Mouse (Mus musculus): Measurements from ENCODE around the gene Nfix. TPM values are rescaled to one million over a fixed set of nuclear protein-coding genes. Genes with fewer than 3 reads are reported as not detected.

The Nfix gene
- polyA plus RNA-seq, 1 experiment from 2014 or later, result 413 TPM

DNA sequence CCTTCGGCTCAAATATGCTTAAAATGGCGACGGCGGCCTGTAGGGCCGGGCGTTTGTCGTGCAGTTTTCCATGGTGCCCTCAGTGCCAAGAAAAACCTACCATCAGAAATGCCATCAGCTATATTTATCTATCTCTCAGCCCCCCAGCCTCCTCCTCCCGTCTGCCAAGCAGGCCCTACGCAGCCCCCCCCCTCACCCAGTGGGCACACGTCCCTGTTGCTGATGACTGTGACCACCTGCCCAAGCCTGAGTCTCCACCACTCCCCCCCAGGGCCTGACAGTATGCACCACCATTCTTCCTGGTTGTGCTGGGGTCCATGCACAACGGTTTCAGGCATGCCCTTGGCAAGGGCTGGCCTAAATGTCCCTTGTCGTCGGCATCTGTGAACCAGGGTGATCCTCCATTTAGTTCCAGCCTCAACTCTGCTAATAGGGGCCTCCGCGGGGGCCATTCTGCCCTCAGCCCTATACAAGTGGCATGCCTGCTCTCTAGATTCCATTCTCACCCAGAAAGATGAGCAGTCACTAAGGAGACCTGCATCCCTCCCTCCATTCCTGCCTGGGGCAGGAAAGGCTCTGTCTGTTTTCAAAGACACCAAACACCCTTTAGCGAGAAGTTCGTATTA lies 35.2 kb downstream of the Nfix start:
- WGBS, result 44% methylated on average over 17 of the region's 17 CpGs
- H3K4me2 ChIP-seq (replicated peaks), result peak overlapping the region; percentile 70
- no peak; the same call in 1 of the 2 replicates for ATAC-seq (replicated peaks)
- H3K27me3 ChIP-seq, result no peaks in the 10 kb centered on the region
- peaks cover 90% of the 10 kb centered on the region for H3K4me1 ChIP-seq
- H3K27ac ChIP-seq (replicated peaks), result peak overlapping the region; percentile 97
- peak overlapping the region; percentile 43 for H3K4me3 ChIP-seq
- no peaks in the 10 kb centered on the region for H3K9me3 ChIP-seq
- no peaks in the 10 kb centered on the region for H3K36me3 ChIP-seq
- H3K9ac ChIP-seq (replicated peaks), result peak overlapping the region; percentile 81

GRCm38 (mm10) chr8:84764100-84764499 lies 36.0 kb downstream of the Nfix start:
- H3K4me3 ChIP-seq, result peak overlapping the region; percentile 43
- H3K4me2 ChIP-seq (replicated peaks), result peak overlapping the region; percentile 70
- 66% methylated on average over 4 of the region's 4 CpGs for WGBS
- H3K27ac ChIP-seq (replicated peaks), result peak overlapping the region; percentile 97
- peak overlapping the region; percentile 81 for H3K9ac ChIP-seq (replicated peaks)
- ATAC-seq (replicated peaks), result no peak
- peaks cover 90% of the 10 kb centered on the region for H3K4me1 ChIP-seq
- no peaks in the 10 kb centered on the region for H3K9me3 ChIP-seq
- H3K36me3 ChIP-seq, result 0 out of 2 replicates have a peak, but pooled peaks cover under 1% of the 10 kb centered on the region
- H3K27me3 ChIP-seq, result no peaks in the 10 kb centered on the region

GRCm38 (mm10) chr8:84760901-84761300 lies 39.2 kb downstream of the Nfix start:
- WGBS, result 23% methylated on average over 2 of the region's 2 CpGs
- H3K27me3 ChIP-seq, result no peaks in the 10 kb centered on the region
- no peak overlapping the region for H3K4me3 ChIP-seq
- peaks cover 94% of the 10 kb centered on the region for H3K4me1 ChIP-seq
- no peak overlapping the region for H3K9ac ChIP-seq (replicated peaks)
- H3K27ac ChIP-seq (replicated peaks), result peak overlapping the region; percentile 46
- no peaks in the 10 kb centered on the region for H3K9me3 ChIP-seq
- ATAC-seq (replicated peaks), result no peak
- peaks cover 13% of the 10 kb centered on the region; the same call in 1 of the 2 replicates for H3K36me3 ChIP-seq
- H3K4me2 ChIP-seq (replicated peaks), result peak overlapping the region; percentile 70

DNA sequence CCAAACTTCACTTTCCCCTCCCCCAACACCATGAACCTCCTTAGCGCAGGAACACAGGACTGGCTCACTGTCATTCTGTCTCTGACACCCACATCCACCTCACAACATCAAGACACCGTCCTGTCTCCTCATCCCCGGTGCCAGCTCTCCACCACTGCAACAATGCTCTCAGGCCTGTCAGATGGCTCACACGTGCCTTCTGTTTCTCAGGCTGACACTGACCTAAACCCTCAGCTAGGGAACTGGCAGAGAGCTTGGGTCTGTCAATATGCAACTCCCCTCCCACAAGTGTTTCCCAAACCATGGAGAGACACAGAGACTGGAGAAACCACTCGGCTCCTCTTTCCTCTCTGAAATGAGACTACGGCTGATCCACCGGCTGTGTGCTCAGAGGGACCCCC lies 39.7 kb downstream of the Nfix start:
- H3K27ac ChIP-seq (replicated peaks), result peak overlapping the region; percentile 46

GRCm38 (mm10) chr8:84759718-84760117 lies 40.4 kb downstream of the Nfix start:
- no peaks in the 10 kb centered on the region for H3K9me3 ChIP-seq
- no peak overlapping the region for H3K4me2 ChIP-seq (replicated peaks)
- H3K36me3 ChIP-seq, result peaks cover 15% of the 10 kb centered on the region; the same call in 1 of the 2 replicates
- ATAC-seq (replicated peaks), result no peak
- H3K4me3 ChIP-seq, result no peak overlapping the region
- no peaks in the 10 kb centered on the region for H3K27me3 ChIP-seq
- WGBS, result 79% methylated on average over 10 of the region's 10 CpGs
- H3K27ac ChIP-seq (replicated peaks), result peak overlapping the region; percentile 19; the same call in 1 of the 2 replicates
- H3K4me1 ChIP-seq, result peaks cover 89% of the 10 kb centered on the region
- H3K9ac ChIP-seq (replicated peaks), result no peak overlapping the region

More for the DNA sequence above, 39.7 kb downstream of the Nfix start:
- peak overlapping the region; percentile 70 for H3K4me2 ChIP-seq (replicated peaks)
- H3K9ac ChIP-seq (replicated peaks), result no peak overlapping the region
- H3K4me1 ChIP-seq, result peaks cover 94% of the 10 kb centered on the region
- H3K4me3 ChIP-seq, result no peak overlapping the region
- H3K36me3 ChIP-seq, result peaks cover 15% of the 10 kb centered on the region; the same call in 1 of the 2 replicates
- H3K9me3 ChIP-seq, result no peaks in the 10 kb centered on the region
- H3K27me3 ChIP-seq, result no peaks in the 10 kb centered on the region
- WGBS, result 37% methylated on average over 7 of the region's 7 CpGs
- no peak for ATAC-seq (replicated peaks)

GRCm38 (mm10) chr8:84759126-84759525 lies 41.0 kb downstream of the Nfix start:
- H3K9ac ChIP-seq (replicated peaks), result no peak overlapping the region
- peaks cover 15% of the 10 kb centered on the region; the same call in 1 of the 2 replicates for H3K36me3 ChIP-seq
- no peaks in the 10 kb centered on the region for H3K27me3 ChIP-seq
- H3K27ac ChIP-seq (replicated peaks), result peak overlapping the region; percentile 19
- no peaks in the 10 kb centered on the region for H3K9me3 ChIP-seq
- 63% methylated on average over 7 of the region's 7 CpGs for WGBS
- H3K4me1 ChIP-seq, result peaks cover 83% of the 10 kb centered on the region
- no peak overlapping the region; the same call in 1 of the 2 replicates for H3K4me2 ChIP-seq (replicated peaks)
- no peak overlapping the region for H3K4me3 ChIP-seq
- no peak for ATAC-seq (replicated peaks)

GRCm38 (mm10) chr8:84758308-84758707 lies 41.8 kb downstream of the Nfix start:
- H3K36me3 ChIP-seq, result peaks cover 15% of the 10 kb centered on the region; the same call in 1 of the 2 replicates
- H3K4me3 ChIP-seq, result no peak overlapping the region
- no peaks in the 10 kb centered on the region for H3K9me3 ChIP-seq
- H3K4me2 ChIP-seq (replicated peaks), result 0 out of 2 replicates have a peak overlapping the region, but pooled peaks have one; percentile 10
- peak overlapping the region; percentile 17; the same call in 1 of the 2 replicates for H3K9ac ChIP-seq (replicated peaks)
- 85% methylated on average over 3 of the region's 3 CpGs for WGBS
- no peaks in the 10 kb centered on the region for H3K27me3 ChIP-seq
- peak overlapping the region; percentile 58 for H3K27ac ChIP-seq (replicated peaks)
- H3K4me1 ChIP-seq, result peaks cover 82% of the 10 kb centered on the region
- ATAC-seq (replicated peaks), result no peak

GRCm38 (mm10) chr8:84757501-84757900 lies 42.6 kb downstream of the Nfix start:
- peaks cover 15% of the 10 kb centered on the region; the same call in 1 of the 2 replicates for H3K36me3 ChIP-seq
- H3K9me3 ChIP-seq, result no peaks in the 10 kb centered on the region
- no peak overlapping the region for H3K4me3 ChIP-seq
- no peak for ATAC-seq (replicated peaks)
- H3K27ac ChIP-seq (replicated peaks), result peak overlapping the region; percentile 58
- H3K27me3 ChIP-seq, result no peaks in the 10 kb centered on the region
- H3K4me1 ChIP-seq, result peaks cover 82% of the 10 kb centered on the region
- 61% methylated on average over 5 of the region's 5 CpGs for WGBS
- H3K9ac ChIP-seq (replicated peaks), result no peak overlapping the region
- peak overlapping the region; percentile 10; the same call in 1 of the 2 replicates for H3K4me2 ChIP-seq (replicated peaks)

DNA sequence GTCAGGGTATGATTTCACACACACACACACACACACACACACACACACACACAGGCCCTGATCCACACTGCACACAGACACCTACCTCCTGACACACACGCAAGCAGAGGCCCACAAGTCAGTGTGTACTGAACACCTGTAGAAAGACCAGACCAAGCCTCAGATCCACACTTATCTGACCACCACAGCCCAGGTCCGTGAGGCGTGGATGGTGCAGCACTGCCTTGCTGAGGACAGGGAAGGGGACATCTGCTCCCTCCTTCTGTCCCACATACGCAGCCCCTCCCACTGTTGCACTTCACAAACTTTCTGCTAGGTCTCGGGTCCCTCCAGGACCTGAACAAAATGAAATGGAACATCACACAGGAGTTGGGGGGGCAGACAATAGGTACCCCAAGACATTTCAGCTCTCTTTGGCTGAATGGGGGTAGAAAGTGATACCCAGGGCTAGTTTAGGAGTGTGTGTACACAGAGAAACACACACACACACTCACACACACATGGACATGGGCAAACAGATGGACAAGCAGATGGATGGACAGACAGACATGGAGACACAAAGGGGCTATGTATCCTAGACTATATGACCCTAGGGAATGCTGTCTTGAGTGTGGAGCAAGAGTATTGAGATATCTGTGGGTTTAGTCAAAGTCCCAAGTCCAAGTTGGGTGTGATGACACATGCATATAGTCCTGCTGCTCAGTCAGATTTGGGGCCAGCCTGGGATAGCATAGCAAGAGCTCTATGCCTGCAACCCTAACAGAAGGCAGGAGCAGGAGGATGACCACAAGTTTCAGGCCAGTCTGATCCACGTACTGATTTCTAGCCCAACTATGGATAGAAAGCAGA lies 47.2 kb downstream of the Nfix start:
- Histone ChIP-seq H3K9me3 (no peaks in the 10 kb centered on the region), H3K27me3 (no peaks in the 10 kb centered on the region), H3K27ac (replicated peaks) (peak overlapping the region; percentile 78), H3K4me2 (replicated peaks) (no peak overlapping the region), H3K4me1 (peaks cover 77% of the 10 kb centered on the region), H3K9ac (replicated peaks) (no peak overlapping the region), H3K4me3 (no peak overlapping the region), H3K36me3 (peaks cover 12% of the 10 kb centered on the region; the same call in 1 of the 2 replicates)
- ATAC-seq (replicated peaks), result 0 out of 2 replicates have a peak, but pooled peaks have one; percentile 6
- WGBS, result 76% methylated on average over 6 of the region's 6 CpGs

- Histone ChIP-seq H3K9me3 (no peaks in the 10 kb centered on the region), H3K27me3 (no peaks in the 10 kb centered on the region), H3K4me1 (peaks cover 85% of the 10 kb centered on the region), H3K4me3 (no peak overlapping the region), H3K9ac (replicated peaks) (peak overlapping the region; percentile 26; the same call in 1 of the 2 replicates), H3K36me3 (no peaks in the 10 kb centered on the region), H3K4me2 (replicated peaks) (peak overlapping the region; percentile 29), H3K27ac (replicated peaks) (peak overlapping the region; percentile 78)
- 39% methylated on average over 16 of the region's 16 CpGs for WGBS
- no peak for ATAC-seq (replicated peaks)
Measured at GRCm38 (mm10) chr8:84749519-84749918, 50.6 kb downstream of the Nfix start.

DNA sequence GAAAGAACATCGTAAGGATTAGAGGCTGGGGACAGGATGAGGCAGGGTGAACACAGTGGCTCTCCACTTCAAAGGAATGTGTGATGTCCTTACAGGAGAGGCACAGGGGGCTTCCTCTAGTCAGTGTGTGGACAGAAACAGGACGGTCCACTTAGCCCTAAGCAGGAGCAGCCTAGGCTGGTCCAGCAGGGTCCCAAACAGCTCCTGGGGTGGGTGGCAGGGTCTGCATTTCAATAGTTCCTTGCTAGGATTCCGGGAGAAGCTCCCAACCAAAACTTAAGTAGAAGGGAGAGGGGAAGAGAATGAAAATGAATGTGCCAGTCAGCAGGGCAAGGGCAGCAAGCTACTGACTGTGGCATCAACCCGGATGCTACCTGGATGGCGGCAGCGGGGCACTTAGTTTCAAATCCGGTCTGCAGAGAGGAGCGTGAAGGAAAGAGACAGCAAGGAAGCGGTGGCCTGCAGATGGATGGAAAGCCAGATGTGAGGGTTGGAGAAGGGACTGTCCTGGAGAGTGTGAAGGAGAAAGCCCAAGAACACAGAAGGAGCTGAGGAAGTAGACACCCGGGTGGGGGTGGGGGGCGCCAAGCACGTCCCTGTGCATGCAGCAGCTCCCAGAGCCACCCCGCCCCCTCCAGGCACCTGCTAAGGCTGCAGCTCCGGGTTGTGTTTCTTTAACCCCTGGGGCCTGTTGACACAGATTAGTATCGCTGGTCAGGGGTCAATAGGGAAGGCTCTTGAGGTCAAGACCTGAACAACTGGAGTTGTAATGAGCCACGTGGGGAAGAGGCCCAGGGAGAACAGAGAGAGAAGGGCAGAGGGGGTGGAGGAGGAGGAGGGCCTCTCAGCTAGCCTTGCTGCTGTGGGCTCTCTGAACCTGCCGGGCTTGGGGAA lies 54.9 kb downstream of the Nfix start:
- H3K4me2 ChIP-seq (replicated peaks), result peak overlapping the region; percentile 17
- H3K27me3 ChIP-seq, result no peaks in the 10 kb centered on the region
- H3K9me3 ChIP-seq, result no peaks in the 10 kb centered on the region
- H3K4me3 ChIP-seq, result no peak overlapping the region
- H3K9ac ChIP-seq (replicated peaks), result peak overlapping the region; percentile 4
- H3K27ac ChIP-seq (replicated peaks), result peak overlapping the region; percentile 82
- H3K4me1 ChIP-seq, result peaks cover 90% of the 10 kb centered on the region
- H3K36me3 ChIP-seq, result no peaks in the 10 kb centered on the region
- ATAC-seq (replicated peaks), result no peak
- WGBS, result 8% methylated on average over 17 of the region's 17 CpGs
